Mouse (Mus musculus): ENCODE measurements around the gene Slc46a1.
A peak's percentile ranks its signal among the peaks of the same experiment; 100 is the strongest.

The Slc46a1 gene

GRCm38 (mm10) chr11:78465568-78466180, at the start of gene Slc46a1:
Gene Slc46a1 (plus strand): TSS chr11:78465697.
- no peak for DNase-seq (ENCODE audit: low read depth, low spot score)

GRCm38 (mm10) chr11:78416854-78417253, 48.6 kb upstream of the Slc46a1 start:
- DNase-seq (ENCODE audit: low read depth, low spot score), result no peak

GRCm38 (mm10) chr11:78420263-78420889, 45.1 kb upstream of the Slc46a1 start:
- DNase-seq (ENCODE audit: low read depth, low spot score), result no peak

GRCm38 (mm10) chr11:78421201-78422009, 44.1 kb upstream of the Slc46a1 start:
- DNase-seq (ENCODE audit: low read depth, low spot score), result no peak

GRCm38 (mm10) chr11:78422055-78422819, 43.3 kb upstream of the Slc46a1 start, which contains the start of gene Slc13a2:
Gene Slc13a2 (minus strand): TSS chr11:78422217.
- no peak for DNase-seq (ENCODE audit: low read depth, low spot score)

GRCm38 (mm10) chr11:78424352-78424751, 41.1 kb upstream of the Slc46a1 start:
- no peak for DNase-seq (ENCODE audit: low read depth, low spot score)

GRCm38 (mm10) chr11:78425572-78425971, 39.9 kb upstream of the Slc46a1 start:
- DNase-seq (ENCODE audit: low read depth, low spot score), result no peak

GRCm38 (mm10) chr11:78427655-78428054, 37.8 kb upstream of the Slc46a1 start:
- no peak for DNase-seq (ENCODE audit: low read depth, low spot score)

GRCm38 (mm10) chr11:78428309-78428708, 37.2 kb upstream of the Slc46a1 start:
- no peak for DNase-seq (ENCODE audit: low read depth, low spot score)

- no peak for DNase-seq (ENCODE audit: low read depth, low spot score)
Measured at GRCm38 (mm10) chr11:78430195-78430878, 35.2 kb upstream of the Slc46a1 start.

GRCm38 (mm10) chr11:78431176-78431575, 34.3 kb upstream of the Slc46a1 start:
- DNase-seq (ENCODE audit: low read depth, low spot score), result no peak

GRCm38 (mm10) chr11:78434052-78434451, 31.4 kb upstream of the Slc46a1 start:
- DNase-seq (ENCODE audit: low read depth, low spot score), result no peak

- DNase-seq (ENCODE audit: low read depth, low spot score), result no peak
Measured at GRCm38 (mm10) chr11:78435776-78436349, 29.6 kb upstream of the Slc46a1 start.

GRCm38 (mm10) chr11:78437182-78437581, 28.3 kb upstream of the Slc46a1 start:
- DNase-seq (ENCODE audit: low read depth, low spot score), result no peak

- DNase-seq (ENCODE audit: low read depth, low spot score), result no peak
Measured at GRCm38 (mm10) chr11:78438399-78438930, 27.0 kb upstream of the Slc46a1 start.

GRCm38 (mm10) chr11:78443115-78443514, 22.4 kb upstream of the Slc46a1 start:
- no peak for DNase-seq (ENCODE audit: low read depth, low spot score)

GRCm38 (mm10) chr11:78447168-78447567, 18.3 kb upstream of the Slc46a1 start:
- no peak for DNase-seq (ENCODE audit: low read depth, low spot score)

- DNase-seq (ENCODE audit: low read depth, low spot score), result no peak
Measured at GRCm38 (mm10) chr11:78448242-78448641, 17.3 kb upstream of the Slc46a1 start.

GRCm38 (mm10) chr11:78450337-78450736, 15.2 kb upstream of the Slc46a1 start:
- no peak for DNase-seq (ENCODE audit: low read depth, low spot score)

GRCm38 (mm10) chr11:78453675-78454074, 11.8 kb upstream of the Slc46a1 start:
- peak; percentile 42 for DNase-seq (ENCODE audit: low read depth, low spot score)

- DNase-seq (ENCODE audit: low read depth, low spot score), result no peak
Measured at GRCm38 (mm10) chr11:78454276-78454675, 11.2 kb upstream of the Slc46a1 start.

Measured in retina, adult 2 months (tissue).